Mouse (Mus musculus) megakaryocyte, embryonic 14.5 days (primary cell): ENCODE data around the gene Cyp2a5.
"Not testable (repeated sequence)": the region's sequence is repeated elsewhere in the genome, so short reads cannot be mapped to it uniquely, and the experiment has no call there.

ENCODE experiments used
- FLI1 ChIP-seq: IDR thresholded peaks from 2 replicates; pipeline ENCODE4 v1.6.1; 2012; ENCODE audit warnings: low read length, inconsistent platforms, mixed read lengths
- GATA1 ChIP-seq: IDR thresholded peaks from 3 replicates; pipeline ENCODE4 v1.6.1; 2012; ENCODE audit warnings: mixed read lengths, low read length, inconsistent platforms, borderline replicate concordance

DNA sequence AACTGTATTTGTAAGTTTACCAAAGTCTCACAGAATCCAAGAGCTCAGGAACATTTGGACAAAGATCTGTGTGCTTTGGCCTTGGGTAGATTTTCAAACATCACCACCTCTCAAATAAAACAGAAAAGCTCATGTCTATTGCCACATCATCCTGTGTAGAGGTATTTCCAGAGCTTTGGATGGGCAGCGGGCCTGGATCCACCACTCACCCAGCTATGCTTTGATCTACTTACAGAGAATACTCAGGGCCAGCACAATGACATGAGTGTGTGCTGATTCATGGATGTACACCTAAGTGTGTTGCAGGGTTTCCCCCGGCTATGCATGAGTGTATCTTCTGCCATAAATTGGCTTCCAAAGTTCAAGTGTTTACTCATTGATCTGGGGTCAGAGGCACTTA is 8.3 kb downstream of the Cyp2a5 start:
- not testable (repeated sequence) for TF ChIP-seq GATA1, FLI1
